Mouse (Mus musculus): ENCODE results near the gene Fbxl14. TPM values are rescaled to one million over a fixed set of nuclear protein-coding genes. Genes with fewer than 3 reads are reported as not detected.

Fbxl14 gene
- polyA plus RNA-seq, 2 experiments: 3.9 to 16.3 TPM

GRCm38 (mm10) chr6:119500086-119500485, 20.6 kb downstream of the Fbxl14 start:
- no peak overlapping the region for H3K4me2 ChIP-seq (ENCODE audit: low read depth)
- TF ChIP-seq EP300 (IDR thresholded peaks at IDR 0.05; ENCODE audit: low read depth) (no peak), CTCF (IDR thresholded peaks at IDR 0.05; ENCODE audit: low read depth) (no peak)
- H3K9ac ChIP-seq (replicated peaks): no peak overlapping the region
- 36% methylated on average over 5 of the region's 5 CpGs for WGBS (ENCODE audit: insufficient replicate concordance)
- no peaks in the 10 kb centered on the region for H3K36me3 ChIP-seq (replicated peaks; ENCODE audit: control insufficient read depth, insufficient read depth, low read depth)
- no peaks in the 10 kb centered on the region for H3K27me3 ChIP-seq (ENCODE audit: control insufficient read depth, insufficient read depth, low read length)
- H3K27ac ChIP-seq: no peak overlapping the region
- DNase-seq (ENCODE audit: low read depth in 3 of 3, low spot score in 3 of 3) (no peak), ATAC-seq (ENCODE audit: insufficient read depth) (no peak)
- no peaks in the 10 kb centered on the region for H3K9me3 ChIP-seq (ENCODE audit: control insufficient read depth, low read length)
- no peak overlapping the region for H3K4me3 ChIP-seq (ENCODE audit: insufficient read depth in 1 of 2, low read depth in 2 of 2, low read length in 2 of 2)
- H3K4me1 ChIP-seq (replicated peaks; ENCODE audit: control insufficient read depth in 2 of 2, insufficient read depth in 2 of 2, low read length in 1 of 2): 0 out of 4 replicates have a peak, but pooled peaks cover 0 to 2% of the 10 kb centered on the region in 2 experiments

GRCm38 (mm10) chr6:119502031-119502430, 22.6 kb downstream of the Fbxl14 start:
- WGBS (ENCODE audit: insufficient replicate concordance): 37% methylated on average over 9 of the region's 9 CpGs
- 0 out of 4 replicates have a peak, but pooled peaks cover 0 to 2% of the 10 kb centered on the region in 2 experiments for H3K4me1 ChIP-seq (replicated peaks; ENCODE audit: control insufficient read depth in 2 of 2, insufficient read depth in 2 of 2, low read length in 1 of 2)
- H3K4me3 ChIP-seq (ENCODE audit: insufficient read depth in 1 of 2, low read depth in 2 of 2, low read length in 2 of 2): no peak overlapping the region
- H3K27me3 ChIP-seq (ENCODE audit: control insufficient read depth, insufficient read depth, low read length): no peaks in the 10 kb centered on the region
- no peak for TF ChIP-seq CTCF (IDR thresholded peaks at IDR 0.05; ENCODE audit: low read depth)
- no peak for TF ChIP-seq EP300 (IDR thresholded peaks at IDR 0.05; ENCODE audit: low read depth)
- H3K4me2 ChIP-seq (ENCODE audit: low read depth): no peak overlapping the region
- no peaks in the 10 kb centered on the region for H3K9me3 ChIP-seq (ENCODE audit: control insufficient read depth, low read length)
- no peak for DNase-seq (ENCODE audit: low read depth in 3 of 3, low spot score in 3 of 3)
- H3K27ac ChIP-seq: no peak overlapping the region
- no peak for ATAC-seq (ENCODE audit: insufficient read depth)
- H3K9ac ChIP-seq (replicated peaks): no peak overlapping the region
- no peaks in the 10 kb centered on the region for H3K36me3 ChIP-seq (replicated peaks; ENCODE audit: control insufficient read depth, insufficient read depth, low read depth)

- TF ChIP-seq EP300 (IDR thresholded peaks at IDR 0.05; ENCODE audit: low read depth) (no peak), CTCF (IDR thresholded peaks at IDR 0.05; ENCODE audit: low read depth) (no peak)
- no peaks in the 10 kb centered on the region for H3K9me3 ChIP-seq (ENCODE audit: control insufficient read depth, low read length)
- WGBS (ENCODE audit: insufficient replicate concordance): 74% methylated on average over 8 of the region's 8 CpGs
Observed at GRCm38 (mm10) chr6:119504756-119505155, 25.3 kb downstream of the Fbxl14 start.

DNA sequence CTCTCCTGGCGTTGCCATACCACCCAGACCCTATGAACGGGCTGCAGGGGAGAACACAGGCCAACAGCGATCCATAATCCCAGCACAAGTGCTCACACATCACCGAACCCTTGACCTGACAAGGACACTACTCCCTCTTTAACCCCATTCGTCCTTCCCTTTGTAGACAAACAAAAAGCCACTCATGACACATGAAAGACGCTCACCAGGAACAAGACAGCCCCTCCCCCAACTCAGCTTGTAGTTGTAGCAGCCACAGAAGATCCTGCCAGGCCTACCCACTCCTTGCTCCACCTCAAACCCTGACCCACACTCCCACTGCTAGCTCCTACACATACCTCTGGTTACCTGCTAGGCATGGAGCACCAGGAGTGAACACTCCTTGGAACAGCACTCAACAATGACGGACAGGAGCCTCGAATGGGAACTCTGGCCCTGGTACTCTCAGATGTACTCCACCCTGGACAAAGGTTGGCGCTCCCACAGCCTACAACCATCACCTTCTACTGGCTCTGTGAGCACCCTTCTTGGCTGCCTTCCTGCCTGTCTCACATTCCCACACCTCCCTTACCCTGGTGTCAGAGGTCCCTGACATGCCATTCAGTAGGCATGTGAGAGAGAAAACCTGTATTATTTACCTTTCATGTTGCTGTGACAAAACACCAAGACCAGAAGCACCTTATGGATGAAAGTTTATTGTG, 26.2 kb downstream of the Fbxl14 start:
- H3K4me3 ChIP-seq (ENCODE audit: insufficient read depth in 1 of 2, low read depth in 2 of 2, low read length in 2 of 2): no peak overlapping the region
- no peak overlapping the region for H3K4me2 ChIP-seq (ENCODE audit: low read depth)
- DNase-seq (ENCODE audit: low read depth in 3 of 3, low spot score in 3 of 3) (no peak), ATAC-seq (ENCODE audit: insufficient read depth) (no peak)
- no peak overlapping the region for H3K27ac ChIP-seq
- TF ChIP-seq EP300 (IDR thresholded peaks at IDR 0.05; ENCODE audit: low read depth): no peak
- TF ChIP-seq CTCF (IDR thresholded peaks at IDR 0.05; ENCODE audit: low read depth): no peak
- H3K36me3 ChIP-seq (replicated peaks; ENCODE audit: control insufficient read depth, insufficient read depth, low read depth): no peaks in the 10 kb centered on the region
- H3K27me3 ChIP-seq (ENCODE audit: control insufficient read depth, insufficient read depth, low read length): no peaks in the 10 kb centered on the region
- H3K4me1 ChIP-seq (replicated peaks; ENCODE audit: control insufficient read depth in 2 of 2, insufficient read depth in 2 of 2, low read length in 1 of 2): 0 out of 4 replicates have a peak, but pooled peaks cover 0 to 2% of the 10 kb centered on the region in 2 experiments
- H3K9ac ChIP-seq (replicated peaks): no peak overlapping the region
- WGBS (ENCODE audit: insufficient replicate concordance): 62% methylated on average over 9 of the region's 9 CpGs
- no peaks in the 10 kb centered on the region for H3K9me3 ChIP-seq (ENCODE audit: control insufficient read depth, low read length)

More at GRCm38 (mm10) chr6:119504756-119505155, 25.3 kb downstream of the Fbxl14 start:
- H3K27ac ChIP-seq: no peak overlapping the region
- no peak overlapping the region for H3K4me2 ChIP-seq (ENCODE audit: low read depth)
- no peak for ATAC-seq (ENCODE audit: insufficient read depth)
- no peaks in the 10 kb centered on the region for H3K27me3 ChIP-seq (ENCODE audit: control insufficient read depth, insufficient read depth, low read length)
- 0 out of 4 replicates have a peak, but pooled peaks cover 0 to 2% of the 10 kb centered on the region in 2 experiments for H3K4me1 ChIP-seq (replicated peaks; ENCODE audit: control insufficient read depth in 2 of 2, insufficient read depth in 2 of 2, low read length in 1 of 2)
- no peak overlapping the region for H3K4me3 ChIP-seq (ENCODE audit: insufficient read depth in 1 of 2, low read depth in 2 of 2, low read length in 2 of 2)
- H3K36me3 ChIP-seq (replicated peaks; ENCODE audit: control insufficient read depth, insufficient read depth, low read depth): no peaks in the 10 kb centered on the region
- no peak overlapping the region for H3K9ac ChIP-seq (replicated peaks)
- no peak for DNase-seq (ENCODE audit: low read depth in 3 of 3, low spot score in 3 of 3)

GRCm38 (mm10) chr6:119508221-119508620, 28.8 kb downstream of the Fbxl14 start:
- no peaks in the 10 kb centered on the region for H3K27me3 ChIP-seq (ENCODE audit: control insufficient read depth, insufficient read depth, low read length)
- no peaks in the 10 kb centered on the region for H3K36me3 ChIP-seq (replicated peaks; ENCODE audit: control insufficient read depth, insufficient read depth, low read depth)
- TF ChIP-seq EP300 (IDR thresholded peaks at IDR 0.05; ENCODE audit: low read depth) (no peak), CTCF (IDR thresholded peaks at IDR 0.05; ENCODE audit: low read depth) (no peak)
- DNase-seq (ENCODE audit: low read depth in 3 of 3, low spot score in 3 of 3) (no peak), ATAC-seq (ENCODE audit: insufficient read depth) (no peak)
- H3K9ac ChIP-seq (replicated peaks): no peak overlapping the region
- no peaks in the 10 kb centered on the region for H3K9me3 ChIP-seq (ENCODE audit: control insufficient read depth, low read length)
- 58% methylated on average over 6 of the region's 6 CpGs for WGBS (ENCODE audit: insufficient replicate concordance)
- no peaks in the 10 kb centered on the region for H3K4me1 ChIP-seq (replicated peaks; ENCODE audit: control insufficient read depth in 2 of 2, insufficient read depth in 2 of 2, low read length in 1 of 2)
- no peak overlapping the region for H3K27ac ChIP-seq
- no peak overlapping the region for H3K4me2 ChIP-seq (ENCODE audit: low read depth)
- no peak overlapping the region for H3K4me3 ChIP-seq (ENCODE audit: insufficient read depth in 1 of 2, low read depth in 2 of 2, low read length in 2 of 2)
